Mouse (Mus musculus): Measurements from ENCODE around the gene Cdc45. TPM values are rescaled to one million over a fixed set of nuclear protein-coding genes. Genes with fewer than 3 reads are reported as not detected.
"Not testable (repeated sequence)": the region's sequence is repeated elsewhere in the genome, so short reads cannot be mapped to it uniquely, and the experiment has no call there.

Cdc45 gene
- 30.9 and 33.4 TPM in 2 replicates for polyA plus RNA-seq (2015; fragmentation: Nextera tagmentation; extraction: Ambion mirVana)

DNA sequence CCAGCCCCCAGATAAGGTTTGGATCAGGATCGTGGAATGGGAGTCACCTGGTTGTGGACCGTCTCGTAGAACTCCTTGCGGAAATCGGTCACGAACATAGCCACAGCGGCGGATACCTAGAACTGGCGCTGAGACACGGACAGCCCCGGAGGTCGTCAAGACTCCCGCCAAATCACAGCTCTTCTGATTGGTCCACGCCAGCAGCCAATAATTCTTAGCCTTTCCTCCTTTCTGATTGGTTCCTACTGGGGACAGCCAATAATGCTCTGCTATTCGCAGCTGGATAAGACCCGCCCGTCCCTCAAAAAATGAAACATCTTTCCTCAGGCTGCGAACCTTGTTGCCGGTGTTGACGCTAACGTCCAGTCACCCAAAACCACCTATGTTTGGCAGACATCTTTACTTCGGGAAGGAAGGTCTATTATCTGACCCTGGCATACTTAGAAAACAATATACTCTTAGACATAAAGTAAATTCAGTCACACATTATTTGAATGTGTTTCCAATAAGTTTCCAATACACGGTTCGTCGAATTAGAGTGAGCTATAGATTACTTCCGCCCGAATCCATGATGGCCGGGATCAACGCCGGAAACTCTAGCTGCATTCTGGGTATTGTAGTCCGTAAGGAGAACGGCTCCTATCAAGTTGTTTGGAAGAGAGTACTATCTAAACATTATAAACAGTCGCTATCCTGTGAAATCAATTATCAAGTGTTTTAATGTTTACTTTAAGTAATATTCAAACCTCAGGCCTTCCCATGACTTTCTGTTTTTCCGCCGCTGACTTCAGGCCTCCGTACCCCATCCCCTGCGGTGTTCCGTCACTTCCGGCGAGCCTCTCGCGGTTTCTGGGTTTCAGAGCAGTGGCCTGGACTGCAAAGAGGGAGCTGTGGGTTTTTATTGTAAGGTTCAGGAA lies at the start of gene Cdc45, which contains the start of gene Ufd1:
Cdc45 (minus strand) TSS at position 520 of the 917 bp plus-strand sequence.
Ufd1 (plus strand) TSS at position 312 of the 917 bp plus-strand sequence.
- no peaks in the 10 kb centered on the region for H3K9me3 ChIP-seq (replicated peaks; ENCODE audit: control insufficient read depth, low read length)
- peak within 1 kb of the TSS; percentile 88 for H3K9ac ChIP-seq (ENCODE audit: low read length)
- H3K4me3 ChIP-seq (replicated peaks; ENCODE audit: low read length), result peak within 1 kb of the TSS; percentile 65
- WGBS, result under 1% methylated on average over 42 of the region's 42 CpGs
- H3K27me3 ChIP-seq (ENCODE audit: control insufficient read depth, insufficient read depth, low read length), result no peaks in the 10 kb centered on the region
- peaks cover 9% of the 10 kb centered on the region for H3K4me1 ChIP-seq (ENCODE audit: control insufficient read depth, insufficient read depth, low read length)
- H3K36me3 ChIP-seq (ENCODE audit: control insufficient read depth, insufficient read depth, low read length), result 0 out of 2 replicates have a peak, but pooled peaks cover 4% of the 10 kb centered on the region
- H3K27ac ChIP-seq (ENCODE audit: low read length), result peak within 1 kb of the TSS; percentile 77
- peak; percentile 96 for ATAC-seq (ENCODE audit: insufficient read depth, low FRiP score)
- peak within 1 kb of the TSS; percentile 79 for H3K4me2 ChIP-seq (ENCODE audit: low read depth, low read length)

DNA sequence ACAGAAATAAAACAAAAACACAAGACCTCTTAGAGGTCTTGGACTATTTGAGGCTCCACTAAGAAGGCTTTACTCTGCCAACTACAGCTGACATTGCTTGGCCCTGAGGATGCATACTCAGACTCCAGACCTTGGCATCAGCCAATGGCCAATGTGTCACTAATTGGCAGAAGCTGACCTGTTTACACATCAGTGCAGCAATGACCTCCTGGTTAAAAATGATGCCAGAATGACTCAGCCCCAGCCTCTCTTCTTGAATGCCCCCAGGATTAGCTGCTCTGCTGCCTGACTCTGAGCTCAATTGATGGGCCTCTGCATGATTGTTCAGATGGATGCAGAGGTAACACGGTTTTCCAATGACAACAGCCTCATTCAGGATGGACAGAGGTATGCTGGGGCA lies 48.4 kb upstream of the Cdc45 start:
- Histone ChIP-seq H3K9me3 (replicated peaks; ENCODE audit: control insufficient read depth, low read length) (no peaks in the 10 kb centered on the region), H3K27ac (ENCODE audit: low read length) (no peak overlapping the region), H3K27me3 (ENCODE audit: control insufficient read depth, insufficient read depth, low read length) (no peaks in the 10 kb centered on the region), H3K36me3 (ENCODE audit: control insufficient read depth, insufficient read depth, low read length) (no peaks in the 10 kb centered on the region), H3K4me3 (replicated peaks; ENCODE audit: low read length) (no peak overlapping the region), H3K4me1 (ENCODE audit: control insufficient read depth, insufficient read depth, low read length) (no peaks in the 10 kb centered on the region), H3K4me2 (ENCODE audit: low read depth, low read length) (no peak overlapping the region), H3K9ac (ENCODE audit: low read length) (no peak overlapping the region)
- no peak for ATAC-seq (ENCODE audit: insufficient read depth, low FRiP score)
- WGBS, result 55% methylated on average over 1 of the region's 1 CpGs

DNA sequence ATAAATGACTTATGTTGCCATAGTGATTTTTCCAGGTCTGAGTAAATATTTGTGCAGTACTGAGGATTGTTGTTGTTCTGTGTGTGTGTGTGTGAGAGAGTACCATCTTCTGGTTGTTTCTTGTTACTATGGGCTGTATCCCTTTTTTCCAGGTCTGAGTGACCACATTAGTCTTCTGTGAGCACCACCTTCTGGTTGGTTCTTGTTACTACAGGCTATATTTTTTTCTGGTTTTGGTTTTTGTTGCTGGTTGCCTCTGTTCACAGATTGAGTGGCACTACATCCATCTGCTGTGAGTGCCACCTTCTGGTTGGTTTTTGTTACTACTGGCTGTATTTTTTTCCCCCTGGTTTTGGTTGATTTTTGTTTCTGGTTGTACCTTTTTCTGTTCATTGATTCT lies 46.8 kb upstream of the Cdc45 start:
- H3K9ac ChIP-seq (ENCODE audit: low read length), result no peak overlapping the region
- H3K4me3 ChIP-seq (replicated peaks; ENCODE audit: low read length), result no peak overlapping the region
- H3K27me3 ChIP-seq (ENCODE audit: control insufficient read depth, insufficient read depth, low read length), result no peaks in the 10 kb centered on the region
- H3K4me2 ChIP-seq (ENCODE audit: low read depth, low read length), result no peak overlapping the region
- no peaks in the 10 kb centered on the region for H3K4me1 ChIP-seq (ENCODE audit: control insufficient read depth, insufficient read depth, low read length)
- no peak overlapping the region for H3K27ac ChIP-seq (ENCODE audit: low read length)
- ATAC-seq (ENCODE audit: insufficient read depth, low FRiP score), result no peak
- no peaks in the 10 kb centered on the region for H3K9me3 ChIP-seq (replicated peaks; ENCODE audit: control insufficient read depth, low read length)
- H3K36me3 ChIP-seq (ENCODE audit: control insufficient read depth, insufficient read depth, low read length), result no peaks in the 10 kb centered on the region

DNA sequence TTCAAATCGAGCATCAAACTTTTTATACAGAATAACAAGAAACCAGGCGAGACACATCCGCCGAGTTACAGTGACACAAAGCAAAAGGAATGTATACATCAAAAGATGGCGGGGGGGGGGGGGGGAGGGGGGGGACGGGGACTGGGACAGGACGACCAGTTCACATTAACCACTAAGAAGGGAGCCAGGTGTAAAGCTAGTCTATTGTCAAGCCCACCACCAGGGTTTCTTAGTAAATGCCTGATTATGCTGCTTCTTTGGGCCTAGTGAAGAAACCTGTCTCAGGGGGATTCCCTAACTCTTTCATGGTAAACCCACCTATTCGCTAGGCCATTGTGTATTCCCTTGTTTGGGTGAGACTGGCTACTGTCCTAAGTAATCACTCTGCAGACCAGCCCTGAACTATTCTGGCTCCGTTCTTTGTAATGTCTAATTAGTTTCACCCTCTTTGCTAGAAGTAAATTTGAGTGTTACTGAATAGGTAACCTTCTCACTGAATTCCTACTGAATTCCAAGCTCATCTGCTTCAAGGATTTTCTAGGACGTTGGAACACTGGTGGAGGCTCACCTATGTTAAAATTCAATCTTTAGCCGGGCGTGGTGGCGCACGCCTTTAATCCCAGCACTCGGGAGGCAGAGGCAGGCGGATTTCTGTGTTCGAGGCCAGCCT lies 37.9 kb upstream of the Cdc45 start:
- H3K4me1 ChIP-seq (ENCODE audit: control insufficient read depth, insufficient read depth, low read length); H3K9me3 ChIP-seq (replicated peaks; ENCODE audit: control insufficient read depth, low read length); H3K4me2 ChIP-seq (ENCODE audit: low read depth, low read length); H3K27me3 ChIP-seq (ENCODE audit: control insufficient read depth, insufficient read depth, low read length); H3K4me3 ChIP-seq (replicated peaks; ENCODE audit: low read length); H3K36me3 ChIP-seq (ENCODE audit: control insufficient read depth, insufficient read depth, low read length); ATAC-seq (ENCODE audit: insufficient read depth, low FRiP score); H3K9ac ChIP-seq (ENCODE audit: low read length); H3K27ac ChIP-seq (ENCODE audit: low read length): not testable (repeated sequence)
- whole genome bisulfite sequencing, result 87% methylated on average over 15 of the region's 17 CpGs

DNA sequence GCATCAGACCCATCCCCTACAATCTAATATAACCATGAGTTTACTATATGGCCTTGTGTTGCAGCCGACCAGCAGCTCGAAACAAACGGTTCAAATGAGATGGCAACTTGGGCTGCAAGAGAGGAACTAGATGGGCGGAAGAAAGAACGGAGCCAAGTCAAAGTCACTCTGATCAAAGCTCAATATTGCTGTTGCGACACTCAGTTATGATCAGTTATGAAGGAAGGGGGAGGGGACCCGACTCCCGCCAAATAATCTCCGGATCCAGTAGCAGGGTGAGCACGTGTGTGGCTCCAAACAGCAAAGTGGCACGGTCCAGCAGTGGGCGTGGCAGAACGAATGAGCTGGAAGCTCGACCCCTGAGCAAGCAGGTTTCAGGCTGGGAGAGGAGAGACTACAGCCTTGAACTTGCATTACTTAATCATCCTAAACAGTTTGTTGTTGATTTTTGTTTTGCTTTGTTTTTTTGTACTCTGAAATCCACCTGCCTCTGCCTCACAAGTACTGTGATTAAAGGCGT lies 34.6 kb upstream of the Cdc45 start:
- ATAC-seq (ENCODE audit: insufficient read depth, low FRiP score), result no peak
- Histone ChIP-seq H3K27me3 (ENCODE audit: control insufficient read depth, insufficient read depth, low read length) (no peaks in the 10 kb centered on the region), H3K4me2 (ENCODE audit: low read depth, low read length) (no peak overlapping the region), H3K36me3 (ENCODE audit: control insufficient read depth, insufficient read depth, low read length) (no peaks in the 10 kb centered on the region), H3K4me1 (ENCODE audit: control insufficient read depth, insufficient read depth, low read length) (no peaks in the 10 kb centered on the region), H3K9me3 (replicated peaks; ENCODE audit: control insufficient read depth, low read length) (no peaks in the 10 kb centered on the region), H3K4me3 (replicated peaks; ENCODE audit: low read length) (no peak overlapping the region), H3K9ac (ENCODE audit: low read length) (no peak overlapping the region), H3K27ac (ENCODE audit: low read length) (no peak overlapping the region)
- WGBS, result 82% methylated on average over 15 of the region's 15 CpGs

DNA sequence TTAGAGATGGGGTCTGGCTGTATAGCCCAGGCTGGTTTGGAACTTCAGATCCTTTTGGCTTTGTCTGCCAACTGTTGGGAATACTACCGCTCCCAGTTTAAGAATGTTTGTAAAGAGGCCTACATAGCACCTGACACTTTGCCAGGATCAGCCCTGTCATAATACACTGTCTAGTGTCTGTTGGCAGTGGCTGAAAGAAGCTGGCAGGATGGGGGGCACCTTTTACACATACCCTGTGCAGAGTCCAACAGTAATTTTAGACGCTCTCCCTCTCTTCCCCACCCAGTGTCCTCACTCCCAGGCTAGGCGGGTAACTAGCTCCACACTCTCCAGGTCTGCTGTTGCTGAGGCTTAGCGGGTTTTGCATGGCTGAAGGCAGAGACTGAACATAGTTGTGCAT lies 26.6 kb upstream of the Cdc45 start:
- Histone ChIP-seq H3K9me3 (replicated peaks; ENCODE audit: control insufficient read depth, low read length) (no peaks in the 10 kb centered on the region), H3K36me3 (ENCODE audit: control insufficient read depth, insufficient read depth, low read length) (no peaks in the 10 kb centered on the region), H3K4me3 (replicated peaks; ENCODE audit: low read length) (no peak overlapping the region), H3K9ac (ENCODE audit: low read length) (no peak overlapping the region), H3K27ac (ENCODE audit: low read length) (no peak overlapping the region), H3K4me2 (ENCODE audit: low read depth, low read length) (no peak overlapping the region), H3K4me1 (ENCODE audit: control insufficient read depth, insufficient read depth, low read length) (peaks cover 4% of the 10 kb centered on the region; the same call in 1 of the 2 replicates), H3K27me3 (ENCODE audit: control insufficient read depth, insufficient read depth, low read length) (no peaks in the 10 kb centered on the region)
- ATAC-seq (ENCODE audit: insufficient read depth, low FRiP score), result no peak
- WGBS, result 90% methylated on average over 4 of the region's 4 CpGs

DNA sequence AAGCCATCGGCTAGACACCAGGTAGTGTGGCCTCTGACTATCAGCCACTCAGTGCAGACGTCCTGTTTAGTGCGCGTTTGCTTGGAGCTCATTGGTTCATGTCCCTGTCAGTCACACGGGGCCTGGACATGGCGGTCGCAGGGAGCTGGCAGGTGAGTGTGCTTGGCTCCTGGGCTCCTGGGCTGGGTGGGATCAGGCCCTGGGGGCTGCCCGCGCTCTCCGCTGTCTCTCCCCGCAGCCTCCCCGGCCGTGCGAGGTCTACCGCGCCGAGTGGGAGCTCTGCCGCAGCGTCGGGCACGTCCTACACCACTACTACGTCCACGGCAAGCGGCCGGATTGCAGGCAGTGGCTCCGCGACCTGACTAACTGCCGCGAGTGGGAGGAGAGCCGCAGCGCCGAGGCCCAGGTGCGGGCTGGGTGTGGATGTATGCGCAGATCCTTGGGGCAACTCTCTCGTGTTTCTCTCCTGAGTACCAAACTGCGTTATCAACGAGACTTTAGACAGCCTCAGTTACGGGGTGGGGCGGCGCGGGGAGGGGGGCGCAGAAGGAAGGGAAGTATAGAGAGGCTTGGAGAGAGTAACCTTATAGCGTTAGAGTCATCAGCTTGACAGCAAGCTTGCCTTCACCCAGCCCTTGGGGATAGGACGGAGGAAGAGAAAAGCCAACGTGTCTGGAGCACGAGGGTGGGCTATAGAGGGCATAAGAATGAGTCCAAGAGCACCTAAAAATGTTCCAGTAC lies 24.9 kb upstream of the Cdc45 start, which contains the start of the genes 2510002D24Rik and Gm28539:
2510002D24Rik (plus strand) TSS at position 111 of the 741 bp plus-strand sequence.
Gm28539 (plus strand) TSS at position 117 of the 741 bp plus-strand sequence.
- H3K9ac ChIP-seq (ENCODE audit: low read length), result peak within 1 kb of the TSS; percentile 85
- under 1% methylated on average over 46 of the region's 46 CpGs for WGBS

DNA sequence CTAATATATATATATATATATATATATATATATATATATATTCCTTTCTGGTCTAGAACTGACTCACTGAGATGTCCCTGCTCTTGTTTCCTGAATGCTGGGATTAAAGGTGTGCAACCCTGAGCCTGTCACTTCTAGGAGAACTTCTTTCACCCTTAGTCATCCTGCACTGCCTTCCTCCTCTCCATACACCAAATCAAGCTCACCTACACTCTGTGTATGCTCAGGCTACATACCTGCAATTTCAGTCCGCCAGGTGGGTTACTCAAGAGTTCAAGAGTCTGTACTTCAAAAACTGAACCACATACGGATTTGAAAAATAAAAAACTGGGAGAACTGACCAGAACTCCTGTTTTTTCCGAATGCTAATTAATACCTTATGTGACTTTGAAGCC lies 24.3 kb upstream of the Cdc45 start:
- Histone ChIP-seq H3K27me3 (ENCODE audit: control insufficient read depth, insufficient read depth, low read length) (no peaks in the 10 kb centered on the region), H3K36me3 (ENCODE audit: control insufficient read depth, insufficient read depth, low read length) (0 out of 2 replicates have a peak, but pooled peaks cover 2% of the 10 kb centered on the region), H3K4me3 (replicated peaks; ENCODE audit: low read length) (peak overlapping the region; percentile 71), H3K4me2 (ENCODE audit: low read depth, low read length) (peak overlapping the region; percentile 64), H3K27ac (ENCODE audit: low read length) (no peak overlapping the region), H3K9ac (ENCODE audit: low read length) (no peak overlapping the region), H3K4me1 (ENCODE audit: control insufficient read depth, insufficient read depth, low read length) (peaks cover 4% of the 10 kb centered on the region; the same call in 1 of the 2 replicates), H3K9me3 (replicated peaks; ENCODE audit: control insufficient read depth, low read length) (no peaks in the 10 kb centered on the region)
- ATAC-seq (ENCODE audit: insufficient read depth, low FRiP score), result peak; percentile 64; the same call in 1 of the 2 replicates
- WGBS, result 25% methylated on average over 3 of the region's 3 CpGs

More for the DNA sequence above, 24.9 kb upstream of the Cdc45 start, which contains the start of the genes 2510002D24Rik and Gm28539:
- Histone ChIP-seq H3K4me3 (replicated peaks; ENCODE audit: low read length) (peak within 1 kb of the TSS; percentile 71), H3K27ac (ENCODE audit: low read length) (peak within 1 kb of the TSS; percentile 72), H3K9me3 (replicated peaks; ENCODE audit: control insufficient read depth, low read length) (no peaks in the 10 kb centered on the region), H3K4me1 (ENCODE audit: control insufficient read depth, insufficient read depth, low read length) (peaks cover 4% of the 10 kb centered on the region; the same call in 1 of the 2 replicates), H3K36me3 (ENCODE audit: control insufficient read depth, insufficient read depth, low read length) (0 out of 2 replicates have a peak, but pooled peaks cover 2% of the 10 kb centered on the region), H3K4me2 (ENCODE audit: low read depth, low read length) (peak within 1 kb of the TSS; percentile 64), H3K27me3 (ENCODE audit: control insufficient read depth, insufficient read depth, low read length) (no peaks in the 10 kb centered on the region)
- ATAC-seq (ENCODE audit: insufficient read depth, low FRiP score), result peak; percentile 97

Data from stomach, embryonic 16.5 days (tissue).